Mouse (Mus musculus) cortical plate, adult 2 months (tissue): Measurements from ENCODE around the gene Trpc4ap.

Experiments
- CTCF ChIP-seq: fragments of 200-500 bp; IDR thresholded peaks from 2 replicates; pipeline ENCODE4 v1.5.1; 2011; ENCODE audit warnings: mild to moderate bottlenecking, control low read depth, low read length; ENCODE audit not compliant: insufficient read depth; ENCODE audit errors: extremely low read depth
- POLR2A ChIP-seq: fragments of 200-500 bp; IDR thresholded peaks from 2 replicates; pipeline ENCODE4 v1.6.1; 2011; ENCODE audit warnings: mild to moderate bottlenecking, low read length, control low read depth; ENCODE audit not compliant: insufficient read depth; ENCODE audit errors: extremely low read depth

GRCm38 (mm10) chr2:155591676-155592075, 100.5 kb downstream of the Trpc4ap start:
- TF ChIP-seq POLR2A (no peak), CTCF (no peak)
